Mouse (Mus musculus): ENCODE measurements at regions not wholly inside any gene's neighbourhood (a gene's known extent, or its start where the extent isn't known, plus 50 kb on each side); places are given as distances from the start of the nearest gene placed in this dataset.
A peak's percentile ranks its signal among the peaks of the same experiment; 100 is the strongest.

DNA sequence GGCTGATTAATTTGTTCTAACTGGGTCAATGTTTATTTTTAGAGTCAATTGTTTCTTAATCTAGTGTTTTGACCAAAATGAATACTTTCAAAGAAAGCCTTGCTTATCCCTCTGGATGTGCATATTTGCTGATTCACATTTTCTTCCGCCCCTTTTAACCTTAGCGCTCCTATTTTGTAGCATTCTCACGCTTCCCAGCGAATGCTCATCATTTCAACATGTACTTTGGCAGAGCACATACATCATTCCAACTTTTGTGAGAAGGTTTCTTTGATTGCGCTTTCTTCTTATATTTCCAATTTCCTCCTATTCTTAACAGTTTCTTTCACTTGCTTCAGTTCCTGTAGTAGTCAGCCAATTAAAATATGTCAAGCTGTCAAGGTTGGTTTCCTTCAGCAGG, 998.7 kb downstream of the Tecrl start:
- H3K4me3 ChIP-seq (ENCODE audit: low read depth, low read length), result no peak overlapping the region
- no peaks in the 10 kb centered on the region for H3K36me3 ChIP-seq (ENCODE audit: control insufficient read depth, insufficient read depth)
- H3K27ac ChIP-seq (ENCODE audit: low read depth, low read length), result no peak overlapping the region
- no peaks in the 10 kb centered on the region for H3K9me3 ChIP-seq (ENCODE audit: control insufficient read depth)
- H3K9ac ChIP-seq (ENCODE audit: low read depth, low read length), result no peak overlapping the region
- 82% methylated on average over 5 of the region's 5 CpGs for WGBS
- no peak for TF ChIP-seq CTCF (IDR thresholded peaks at IDR 0.05; ENCODE audit: low read depth)
- no peak for ATAC-seq
- H3K4me2 ChIP-seq (replicated peaks; ENCODE audit: low read depth), result no peak overlapping the region
- no peaks in the 10 kb centered on the region for H3K4me1 ChIP-seq (replicated peaks; ENCODE audit: control insufficient read depth, insufficient read depth, low read length)
- H3K27me3 ChIP-seq (replicated peaks; ENCODE audit: control insufficient read depth, insufficient read depth, low read length), result no peaks in the 10 kb centered on the region

DNA sequence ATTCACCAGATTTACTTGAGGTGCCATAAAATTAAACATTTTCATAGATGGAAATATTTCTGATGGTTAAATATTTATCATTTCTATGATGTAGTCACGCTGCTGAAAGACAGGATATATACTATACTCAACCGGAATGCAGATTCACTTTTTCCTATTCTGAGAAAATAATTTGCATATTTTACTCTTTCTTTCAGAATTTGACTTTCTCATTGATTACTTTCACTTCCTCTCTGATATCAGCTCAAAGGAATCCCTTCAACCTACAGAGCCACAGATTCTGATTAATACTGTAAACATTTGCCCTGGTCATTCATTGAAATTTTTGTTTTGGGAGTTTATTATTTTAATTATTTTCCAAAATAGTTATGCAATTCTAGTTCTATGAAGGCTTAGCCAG, 1003.9 kb downstream of the Tecrl start:
- ATAC-seq, result no peak
- Histone ChIP-seq H3K4me2 (replicated peaks; ENCODE audit: low read depth) (no peak overlapping the region), H3K4me3 (ENCODE audit: low read depth, low read length) (no peak overlapping the region), H3K36me3 (ENCODE audit: control insufficient read depth, insufficient read depth) (no peaks in the 10 kb centered on the region), H3K27ac (ENCODE audit: low read depth, low read length) (no peak overlapping the region), H3K4me1 (replicated peaks; ENCODE audit: control insufficient read depth, insufficient read depth, low read length) (no peaks in the 10 kb centered on the region), H3K27me3 (replicated peaks; ENCODE audit: control insufficient read depth, insufficient read depth, low read length) (no peaks in the 10 kb centered on the region), H3K9me3 (ENCODE audit: control insufficient read depth) (no peaks in the 10 kb centered on the region), H3K9ac (ENCODE audit: low read depth, low read length) (no peak overlapping the region)
- no peak for TF ChIP-seq CTCF (IDR thresholded peaks at IDR 0.05; ENCODE audit: low read depth)
- WGBS, result 85% methylated on average over 2 of the region's 2 CpGs

DNA sequence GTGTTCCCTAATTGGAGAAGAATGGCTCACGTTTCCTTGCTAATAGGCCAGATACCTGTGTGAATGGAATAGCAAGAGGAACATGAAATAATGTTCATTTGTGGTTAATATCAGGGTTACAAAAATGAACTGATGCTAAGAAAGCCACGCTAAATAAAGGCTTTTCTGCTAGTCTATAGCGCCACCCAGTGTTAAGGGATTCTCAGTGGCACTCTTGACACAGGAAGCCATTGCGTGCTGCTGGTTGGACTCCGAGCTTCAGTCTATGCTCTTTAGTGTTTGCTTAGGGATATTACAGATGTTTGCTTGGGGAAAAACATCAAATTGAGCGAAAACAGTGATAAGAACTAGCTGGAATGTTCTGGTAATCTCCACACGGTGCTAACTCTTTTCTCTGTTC, 1008.3 kb downstream of the Tecrl start:
- Histone ChIP-seq H3K4me2 (replicated peaks; ENCODE audit: low read depth) (no peak overlapping the region; the same call in 1 of the 2 replicates), H3K27me3 (replicated peaks; ENCODE audit: control insufficient read depth, insufficient read depth, low read length) (no peaks in the 10 kb centered on the region), H3K36me3 (ENCODE audit: control insufficient read depth, insufficient read depth) (no peaks in the 10 kb centered on the region), H3K27ac (ENCODE audit: low read depth, low read length) (no peak overlapping the region), H3K9ac (ENCODE audit: low read depth, low read length) (no peak overlapping the region), H3K4me3 (ENCODE audit: low read depth, low read length) (no peak overlapping the region), H3K9me3 (ENCODE audit: control insufficient read depth) (no peaks in the 10 kb centered on the region), H3K4me1 (replicated peaks; ENCODE audit: control insufficient read depth, insufficient read depth, low read length) (no peaks in the 10 kb centered on the region)
- no peak for ATAC-seq
- WGBS, result 5% methylated on average over 7 of the region's 7 CpGs
- TF ChIP-seq CTCF (IDR thresholded peaks at IDR 0.05; ENCODE audit: low read depth), result peak; percentile 85

DNA sequence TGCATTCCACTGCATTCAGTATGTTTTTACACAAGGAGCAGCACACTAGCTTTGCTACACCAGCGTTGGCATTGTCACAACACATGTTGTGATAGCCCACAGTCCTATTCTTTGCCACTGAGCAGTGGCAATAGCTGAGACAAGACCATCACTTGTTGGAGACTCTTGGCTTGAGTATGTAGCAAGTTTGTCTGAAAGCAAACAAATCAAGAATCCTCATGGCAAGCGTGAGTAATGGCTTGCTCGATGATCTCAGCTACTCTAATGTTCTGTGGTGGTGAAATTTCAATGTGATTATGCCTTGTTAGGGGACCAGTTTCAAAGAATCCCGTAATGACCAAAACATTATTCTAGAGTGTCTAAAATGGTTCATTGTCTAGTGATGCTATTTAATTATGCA, 1030.6 kb downstream of the Tecrl start:
- Histone ChIP-seq H3K27ac (ENCODE audit: low read depth, low read length) (no peak overlapping the region), H3K4me1 (replicated peaks; ENCODE audit: control insufficient read depth, insufficient read depth, low read length) (no peaks in the 10 kb centered on the region), H3K27me3 (replicated peaks; ENCODE audit: control insufficient read depth, insufficient read depth, low read length) (no peaks in the 10 kb centered on the region), H3K9ac (ENCODE audit: low read depth, low read length) (no peak overlapping the region), H3K4me3 (ENCODE audit: low read depth, low read length) (no peak overlapping the region), H3K36me3 (ENCODE audit: control insufficient read depth, insufficient read depth) (no peaks in the 10 kb centered on the region), H3K4me2 (replicated peaks; ENCODE audit: low read depth) (no peak overlapping the region), H3K9me3 (ENCODE audit: control insufficient read depth) (no peaks in the 10 kb centered on the region)
- WGBS, result 82% methylated on average over 4 of the region's 4 CpGs
- no peak for TF ChIP-seq CTCF (IDR thresholded peaks at IDR 0.05; ENCODE audit: low read depth)
- ATAC-seq, result no peak

DNA sequence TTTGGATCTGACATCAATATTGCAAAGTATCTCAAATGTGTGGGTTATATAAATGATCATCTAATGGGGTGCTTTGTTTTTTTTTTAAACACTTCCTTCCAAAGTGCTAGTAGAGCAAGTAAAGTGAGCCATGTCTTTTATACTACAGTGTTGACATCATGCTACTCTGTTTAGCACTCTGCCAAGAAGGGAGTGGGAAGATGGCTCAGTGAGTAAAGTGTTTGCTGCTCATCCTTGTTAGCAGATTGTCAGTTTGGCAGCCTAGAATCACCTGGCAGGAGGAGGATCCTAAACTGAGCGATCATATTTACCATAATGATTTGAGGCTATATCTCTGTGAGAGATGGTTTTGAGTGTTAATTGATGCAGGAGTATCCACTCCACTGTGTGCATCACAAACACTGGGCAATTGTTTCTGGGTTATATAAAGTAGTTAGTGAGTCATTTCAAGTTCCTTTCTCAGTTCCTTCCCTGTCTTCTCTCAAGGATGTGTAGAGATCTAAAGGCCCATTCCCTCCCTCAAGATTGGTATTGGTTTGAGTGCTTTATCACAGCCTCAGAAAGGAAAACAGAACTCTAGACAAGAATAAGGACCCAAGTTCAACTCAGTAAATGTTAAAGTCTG, 1035.2 kb downstream of the Tecrl start:
- Histone ChIP-seq H3K4me2 (replicated peaks; ENCODE audit: low read depth) (no peak overlapping the region), H3K9me3 (ENCODE audit: control insufficient read depth) (no peaks in the 10 kb centered on the region), H3K36me3 (ENCODE audit: control insufficient read depth, insufficient read depth) (no peaks in the 10 kb centered on the region), H3K27ac (ENCODE audit: low read depth, low read length) (no peak overlapping the region), H3K27me3 (replicated peaks; ENCODE audit: control insufficient read depth, insufficient read depth, low read length) (no peaks in the 10 kb centered on the region), H3K4me1 (replicated peaks; ENCODE audit: control insufficient read depth, insufficient read depth, low read length) (no peaks in the 10 kb centered on the region), H3K4me3 (ENCODE audit: low read depth, low read length) (no peak overlapping the region), H3K9ac (ENCODE audit: low read depth, low read length) (no peak overlapping the region)
- TF ChIP-seq CTCF (IDR thresholded peaks at IDR 0.05; ENCODE audit: low read depth), result no peak
- WGBS, result 89% methylated on average over 1 of the region's 1 CpGs
- no peak for ATAC-seq

DNA sequence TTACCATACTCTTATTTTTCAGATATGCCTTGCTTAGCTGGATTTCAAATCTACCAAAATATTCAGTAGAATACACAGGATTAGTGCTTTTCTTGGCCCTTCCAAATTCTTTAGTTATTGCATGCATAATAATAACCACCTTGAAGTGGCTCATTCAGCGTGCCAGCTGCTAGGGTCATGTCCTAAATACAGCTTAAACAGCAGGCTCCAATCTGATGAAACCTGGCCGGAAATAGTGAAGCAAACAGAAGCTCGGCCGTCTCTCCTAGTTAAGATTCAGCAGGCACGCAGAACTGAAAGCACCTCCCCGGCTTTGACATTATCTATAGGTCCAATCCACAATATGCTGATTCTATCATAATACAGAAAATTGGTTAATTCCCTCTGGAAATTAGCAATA, 1042.9 kb downstream of the Tecrl start:
- no peak overlapping the region for H3K9ac ChIP-seq (ENCODE audit: low read depth, low read length)
- 59% methylated on average over 6 of the region's 6 CpGs for WGBS
- ATAC-seq, result no peak
- H3K4me2 ChIP-seq (replicated peaks; ENCODE audit: low read depth), result no peak overlapping the region
- no peak for TF ChIP-seq CTCF (IDR thresholded peaks at IDR 0.05; ENCODE audit: low read depth)
- H3K9me3 ChIP-seq (ENCODE audit: control insufficient read depth), result no peaks in the 10 kb centered on the region
- no peaks in the 10 kb centered on the region for H3K27me3 ChIP-seq (replicated peaks; ENCODE audit: control insufficient read depth, insufficient read depth, low read length)
- no peaks in the 10 kb centered on the region for H3K36me3 ChIP-seq (ENCODE audit: control insufficient read depth, insufficient read depth)
- no peak overlapping the region for H3K27ac ChIP-seq (ENCODE audit: low read depth, low read length)
- no peak overlapping the region for H3K4me3 ChIP-seq (ENCODE audit: low read depth, low read length)
- H3K4me1 ChIP-seq (replicated peaks; ENCODE audit: control insufficient read depth, insufficient read depth, low read length), result no peaks in the 10 kb centered on the region

All from intestine, postnatal 0 days (tissue).